Mouse (Mus musculus): ENCODE measurements around the gene Arhgap40.

- TF ChIP-seq CTCF (IDR thresholded peaks at IDR 0.05; ENCODE audit: low read depth) (no peak), EP300 (IDR thresholded peaks at IDR 0.05; ENCODE audit: low read depth) (no peak)
Measured at GRCm38 (mm10) chr2:158590495-158590894, 77.9 kb downstream of the Arhgap40 start.
